Mouse (Mus musculus) E14TG2a.4 (cell line): ENCODE data around the gene Sqstm1.

Source experiments
- H3K27me3 ChIP-seq: 2 replicates; pipeline ENCODE4 v1.6.1; 2014; ENCODE audit warnings: low read length, control low read depth; ENCODE audit not compliant: insufficient read depth
- H3K36me3 ChIP-seq: 2 replicates; pipeline ENCODE4 v1.6.1; 2014; ENCODE audit warnings: low read length, control low read depth; ENCODE audit not compliant: insufficient read depth
- H3K4me1 ChIP-seq: replicated peaks from 2 replicates; pipeline ENCODE4 v1.6.1; 2014; ENCODE audit warnings: low read depth, low read length, control low read depth
- H3K4me3 ChIP-seq: replicated peaks from 2 replicates; pipeline ENCODE4 v1.5.1; 2014; ENCODE audit warnings: mild to moderate bottlenecking, low read length
- H3K9me3 ChIP-seq: 2 replicates; pipeline ENCODE4 v1.6.1; 2014; ENCODE audit warnings: low read length, control low read depth
- CTCF ChIP-seq: conservative IDR thresholded peaks from 2 replicates; pipeline ENCODE4 v1.5.1; 2014; ENCODE audit warnings: low read length
- NANOG ChIP-seq: IDR thresholded peaks from 2 replicates; pipeline ENCODE4 v1.6.1; 2014; ENCODE audit warnings: borderline replicate concordance, low read length, mixed read lengths
- POU5F1 ChIP-seq: IDR thresholded peaks from 2 replicates; pipeline ENCODE4 v1.6.1; 2014; ENCODE audit warnings: low read length, borderline replicate concordance

Sqstm1 gene

GRCm38 (mm10) chr11:50159347-50159746 lies 51.3 kb downstream of the Sqstm1 start:
- Histone ChIP-seq H3K4me3 (no peak overlapping the region), H3K27me3 (no peaks in the 10 kb centered on the region), H3K4me1 (peaks cover 18% of the 10 kb centered on the region), H3K9me3 (no peaks in the 10 kb centered on the region), H3K36me3 (peaks cover 43% of the 10 kb centered on the region)
- TF ChIP-seq CTCF = no peak
- no peak for TF ChIP-seq NANOG
- no peak for TF ChIP-seq POU5F1

GRCm38 (mm10) chr11:50158346-50158745 lies 52.3 kb downstream of the Sqstm1 start:
- peaks cover 27% of the 10 kb centered on the region for H3K4me1 ChIP-seq
- peaks cover 48% of the 10 kb centered on the region for H3K36me3 ChIP-seq
- H3K27me3 ChIP-seq = no peaks in the 10 kb centered on the region
- no peak overlapping the region for H3K4me3 ChIP-seq
- H3K9me3 ChIP-seq = no peaks in the 10 kb centered on the region
- no peak for TF ChIP-seq POU5F1
- TF ChIP-seq NANOG = no peak
- no peak for TF ChIP-seq CTCF

GRCm38 (mm10) chr11:50156725-50157258 lies 53.8 kb downstream of the Sqstm1 start:
- H3K4me3 ChIP-seq = no peak overlapping the region
- peaks cover 26% of the 10 kb centered on the region for H3K4me1 ChIP-seq
- H3K27me3 ChIP-seq = no peaks in the 10 kb centered on the region
- TF ChIP-seq POU5F1 (no peak), NANOG (no peak), CTCF (no peak)
- no peaks in the 10 kb centered on the region for H3K9me3 ChIP-seq
- peaks cover 64% of the 10 kb centered on the region for H3K36me3 ChIP-seq

GRCm38 (mm10) chr11:50155785-50156184 lies 54.8 kb downstream of the Sqstm1 start:
- Histone ChIP-seq H3K4me1 (peaks cover 22% of the 10 kb centered on the region), H3K4me3 (no peak overlapping the region), H3K9me3 (no peaks in the 10 kb centered on the region), H3K36me3 (peaks cover 74% of the 10 kb centered on the region), H3K27me3 (no peaks in the 10 kb centered on the region)
- TF ChIP-seq CTCF = no peak
- TF ChIP-seq POU5F1 = no peak
- no peak for TF ChIP-seq NANOG

GRCm38 (mm10) chr11:50154777-50155520 lies 55.7 kb downstream of the Sqstm1 start:
- peaks cover 22% of the 10 kb centered on the region for H3K4me1 ChIP-seq
- H3K9me3 ChIP-seq = no peaks in the 10 kb centered on the region
- peaks cover 82% of the 10 kb centered on the region for H3K36me3 ChIP-seq
- H3K4me3 ChIP-seq = no peak overlapping the region
- TF ChIP-seq POU5F1 (no peak), CTCF (no peak), NANOG (no peak)
- H3K27me3 ChIP-seq = no peaks in the 10 kb centered on the region

GRCm38 (mm10) chr11:50154166-50154565 lies 56.5 kb downstream of the Sqstm1 start:
- Histone ChIP-seq H3K4me3 (no peak overlapping the region), H3K27me3 (no peaks in the 10 kb centered on the region), H3K4me1 (peaks cover 17% of the 10 kb centered on the region), H3K36me3 (peaks cover 86% of the 10 kb centered on the region), H3K9me3 (no peaks in the 10 kb centered on the region)
- TF ChIP-seq NANOG (no peak), POU5F1 (no peak), CTCF (no peak)

- H3K9me3 ChIP-seq = no peaks in the 10 kb centered on the region
- H3K27me3 ChIP-seq = no peaks in the 10 kb centered on the region
- H3K36me3 ChIP-seq = peaks cover 78% of the 10 kb centered on the region
- TF ChIP-seq NANOG = no peak
- no peak for TF ChIP-seq CTCF
- TF ChIP-seq POU5F1 = no peak
- H3K4me1 ChIP-seq = peaks cover 16% of the 10 kb centered on the region
- no peak overlapping the region for H3K4me3 ChIP-seq
Measured at GRCm38 (mm10) chr11:50151374-50151773, 59.3 kb downstream of the Sqstm1 start.

- Histone ChIP-seq H3K27me3 (no peaks in the 10 kb centered on the region), H3K4me3 (no peak overlapping the region), H3K36me3 (peaks cover 83% of the 10 kb centered on the region), H3K4me1 (peaks cover 16% of the 10 kb centered on the region), H3K9me3 (no peaks in the 10 kb centered on the region)
- TF ChIP-seq NANOG = no peak
- no peak for TF ChIP-seq POU5F1
- TF ChIP-seq CTCF = no peak
Measured at GRCm38 (mm10) chr11:50149603-50150150, 61.0 kb downstream of the Sqstm1 start.
